Mouse (Mus musculus) ES-Bruce4 (cell line): ENCODE data around the gene Gpr37l1.

Experiments used
- CTCF ChIP-seq: IDR thresholded peaks from one replicate; pipeline ENCODE4 v1.8.1; 2011; ENCODE audit warnings: low read depth, low read length
- POLR2A ChIP-seq: IDR thresholded peaks from one replicate; pipeline ENCODE4 v1.8.1; 2011; ENCODE audit warnings: low read length; ENCODE audit not compliant: insufficient read depth

GRCm38 (mm10) chr1:135112661-135113060 is 54.8 kb downstream of the Gpr37l1 start:
- TF ChIP-seq CTCF (peak; percentile 93), POLR2A (no peak)
